In the genomic region with DNA sequence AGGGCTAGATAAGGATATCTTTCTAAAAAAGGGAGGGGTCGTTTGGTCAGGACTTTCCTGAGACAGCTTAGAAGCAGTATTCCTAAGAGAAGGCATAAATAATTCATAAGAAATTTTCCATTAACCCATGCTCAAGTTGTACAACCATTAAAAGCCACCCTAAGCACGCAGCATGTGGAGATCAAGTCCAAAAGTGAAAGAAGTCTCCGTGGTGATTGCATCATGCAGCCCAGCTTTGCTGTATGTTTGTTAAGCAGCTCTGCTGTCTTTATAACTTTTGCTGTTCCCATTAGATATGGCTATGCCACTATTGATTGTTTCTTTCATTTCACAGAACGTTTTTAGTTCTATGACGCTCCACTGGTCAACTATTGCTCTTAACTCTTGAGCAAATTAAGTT, we compare ENCODE assay signal across 41 mouse cellular contexts. TPM values are rescaled to one million over a fixed set of nuclear protein-coding genes. Genes with fewer than 3 reads are reported as not detected.
"Had no signal": no experiment of that assay in that cellular context is flagged by ENCODE, and none has a peak within 500 bp of the region (broad histone marks: within the 10 kb centered on the region; RNA-seq: fewer than 3 reads in every experiment).

No protein-coding gene starts in this region.

- DNase-seq: gastrocnemius, adult 2 months; gastrocnemius, postnatal 10 days; gastrocnemius, postnatal 25 days; heart, adult 11 months; heart, adult 2 months; heart, postnatal 14 days; heart, postnatal 36 days; kidney, adult 11 months; kidney, adult 2 months; kidney, adult 9 months; kidney, postnatal 14 days; layer of hippocampus, adult 9-11 months; layer of hippocampus, postnatal 36 days; left cerebral cortex, postnatal 4 days had no signal

- H3K9ac ChIP-seq: heart, embryonic 13.5 days; heart, embryonic 15.5 days; hindbrain, embryonic 13.5 days; hindbrain, embryonic 15.5 days; kidney, embryonic 15.5 days; limb, embryonic 13.5 days; limb, embryonic 15.5 days; liver, embryonic 12.5 days had no signal

- H3K36me3 ChIP-seq: heart, embryonic 13.5 days; heart, embryonic 15.5 days; hindbrain, embryonic 13.5 days; hindbrain, embryonic 15.5 days; kidney, embryonic 15.5 days; limb, embryonic 13.5 days; limb, embryonic 15.5 days; liver, embryonic 12.5 days had no signal

- H3K9me3 ChIP-seq: heart, embryonic 15.5 days; hindbrain, embryonic 15.5 days; limb, embryonic 15.5 days; liver, embryonic 12.5 days had no signal

- H3K4me2 ChIP-seq: heart, embryonic 11.5 days; heart, embryonic 13.5 days; heart, embryonic 15.5 days; hindbrain, embryonic 13.5 days; hindbrain, embryonic 15.5 days; kidney, embryonic 15.5 days; limb, embryonic 13.5 days; limb, embryonic 15.5 days; liver, embryonic 12.5 days had no signal

- H3K4me3 ChIP-seq: gastrocnemius, adult 2 months; heart, adult 2 months; heart, embryonic 13.5 days; heart, embryonic 15.5 days; hindbrain, embryonic 13.5 days; hindbrain, embryonic 15.5 days; kidney, embryonic 15.5 days; limb, embryonic 13.5 days; limb, embryonic 15.5 days; liver, embryonic 12.5 days had no signal

- H3K4me1 ChIP-seq: heart, embryonic 13.5 days; heart, embryonic 15.5 days; hindbrain, embryonic 13.5 days; hindbrain, embryonic 15.5 days; kidney, embryonic 15.5 days; limb, embryonic 13.5 days; limb, embryonic 15.5 days; liver, embryonic 12.5 days had no signal

- H3K27ac ChIP-seq: gastrocnemius, adult 2 months; heart, adult 2 months; heart, embryonic 13.5 days; heart, embryonic 15.5 days; hindbrain, embryonic 13.5 days; hindbrain, embryonic 15.5 days; hindbrain, postnatal 0 days; kidney, embryonic 15.5 days; kidney, postnatal 0 days; limb, embryonic 13.5 days; limb, embryonic 15.5 days; liver, embryonic 12.5 days had no signal

- H3K27me3 ChIP-seq: heart, embryonic 13.5 days; heart, embryonic 15.5 days; hindbrain, embryonic 13.5 days; hindbrain, embryonic 15.5 days; kidney, embryonic 15.5 days; limb, embryonic 13.5 days; limb, embryonic 15.5 days; liver, embryonic 12.5 days had no signal

RNA-seq across cellular contexts. Expression of a gene that starts 5.6 kb away (rescaled TPM):
- total RNA-seq: gastrocnemius, adult 2 months; gastrocnemius, postnatal 10 days; gastrocnemius, postnatal 25 days; heart, adult 2 months; heart, postnatal 14 days; heart, postnatal 36 days; hematopoietic stem cell, adult 5-6 weeks; hindbrain, postnatal 0 days; layer of hippocampus, adult 18-20 months; layer of hippocampus, adult 8-10 months; layer of hippocampus, postnatal 14 days; layer of hippocampus, postnatal 36 days; left cerebral cortex, adult 18-20 months; left cerebral cortex, adult 8-10 months; left cerebral cortex, postnatal 10 days; left cerebral cortex, postnatal 25 days; left cerebral cortex, postnatal 4 days; liver, adult 2 months had no signal
- polyA plus RNA-seq: gonadal fat pad, adult 2 months; heart, adult 2 months; heart, embryonic 11.5 days; heart, embryonic 13.5 days; heart, embryonic 15.5 days; heart, postnatal 0 days; hindbrain, embryonic 11.5 days; hindbrain, embryonic 13.5 days; hindbrain, embryonic 15.5 days; hindbrain, postnatal 0 days; intestine, embryonic 14.5 days; intestine, embryonic 16.5 days; kidney, adult 2 months; kidney, embryonic 15.5 days; kidney, postnatal 0 days; large intestine, adult 2 months; limb, embryonic 11.5 days; limb, embryonic 13.5 days; limb, embryonic 15.5 days; liver, adult 2 months; liver, embryonic 12.5 days had no signal

RNA-seq across cellular contexts. Expression of a gene that starts 32.5 kb away (rescaled TPM):
- total RNA-seq: gastrocnemius, adult 2 months; gastrocnemius, postnatal 10 days; gastrocnemius, postnatal 25 days; heart, adult 2 months; heart, postnatal 14 days; heart, postnatal 36 days; hematopoietic stem cell, adult 5-6 weeks; hindbrain, postnatal 0 days; layer of hippocampus, adult 18-20 months; layer of hippocampus, adult 8-10 months; layer of hippocampus, postnatal 14 days; layer of hippocampus, postnatal 36 days; left cerebral cortex, adult 18-20 months; left cerebral cortex, adult 8-10 months; left cerebral cortex, postnatal 10 days; left cerebral cortex, postnatal 25 days; left cerebral cortex, postnatal 4 days; liver, adult 2 months had no signal
- polyA plus RNA-seq: gonadal fat pad, adult 2 months; heart, adult 2 months; heart, embryonic 11.5 days; heart, embryonic 13.5 days; heart, embryonic 15.5 days; heart, postnatal 0 days; hindbrain, embryonic 11.5 days; hindbrain, embryonic 13.5 days; hindbrain, embryonic 15.5 days; hindbrain, postnatal 0 days; intestine, embryonic 14.5 days; intestine, embryonic 16.5 days; kidney, adult 2 months; kidney, embryonic 15.5 days; kidney, postnatal 0 days; large intestine, adult 2 months; limb, embryonic 11.5 days; limb, embryonic 13.5 days; limb, embryonic 15.5 days; liver, adult 2 months; liver, embryonic 12.5 days had no signal

RNA-seq across cellular contexts. Expression of a gene that starts 50.7 kb away (rescaled TPM):
- total RNA-seq: gastrocnemius, adult 2 months; gastrocnemius, postnatal 10 days; gastrocnemius, postnatal 25 days; heart, adult 2 months; heart, postnatal 14 days; heart, postnatal 36 days; hematopoietic stem cell, adult 5-6 weeks; hindbrain, postnatal 0 days; layer of hippocampus, adult 18-20 months; layer of hippocampus, adult 8-10 months; layer of hippocampus, postnatal 14 days; layer of hippocampus, postnatal 36 days; left cerebral cortex, adult 18-20 months; left cerebral cortex, adult 8-10 months; left cerebral cortex, postnatal 10 days; left cerebral cortex, postnatal 25 days; left cerebral cortex, postnatal 4 days; liver, adult 2 months had no signal
- polyA plus RNA-seq: gonadal fat pad, adult 2 months; heart, adult 2 months; heart, embryonic 11.5 days; heart, embryonic 13.5 days; heart, embryonic 15.5 days; heart, postnatal 0 days; hindbrain, embryonic 11.5 days; hindbrain, embryonic 13.5 days; hindbrain, embryonic 15.5 days; hindbrain, postnatal 0 days; intestine, embryonic 14.5 days; intestine, embryonic 16.5 days; kidney, adult 2 months; kidney, embryonic 15.5 days; kidney, postnatal 0 days; large intestine, adult 2 months; limb, embryonic 11.5 days; limb, embryonic 13.5 days; limb, embryonic 15.5 days; liver, adult 2 months; liver, embryonic 12.5 days had no signal

RNA-seq across cellular contexts. Expression of a gene that starts 57.5 kb away (rescaled TPM):
- total RNA-seq: gastrocnemius, adult 2 months; gastrocnemius, postnatal 10 days; gastrocnemius, postnatal 25 days; heart, adult 2 months; heart, postnatal 14 days; heart, postnatal 36 days; hematopoietic stem cell, adult 5-6 weeks; hindbrain, postnatal 0 days; layer of hippocampus, adult 18-20 months; layer of hippocampus, adult 8-10 months; layer of hippocampus, postnatal 14 days; layer of hippocampus, postnatal 36 days; left cerebral cortex, adult 18-20 months; left cerebral cortex, adult 8-10 months; left cerebral cortex, postnatal 10 days; left cerebral cortex, postnatal 25 days; left cerebral cortex, postnatal 4 days; liver, adult 2 months had no signal
- polyA plus RNA-seq: gonadal fat pad, adult 2 months; heart, adult 2 months; heart, embryonic 11.5 days; heart, embryonic 13.5 days; heart, embryonic 15.5 days; heart, postnatal 0 days; hindbrain, embryonic 11.5 days; hindbrain, embryonic 13.5 days; hindbrain, embryonic 15.5 days; hindbrain, postnatal 0 days; intestine, embryonic 14.5 days; intestine, embryonic 16.5 days; kidney, adult 2 months; kidney, embryonic 15.5 days; kidney, postnatal 0 days; large intestine, adult 2 months; limb, embryonic 11.5 days; limb, embryonic 13.5 days; limb, embryonic 15.5 days; liver, adult 2 months; liver, embryonic 12.5 days had no signal
